In the genomic region with DNA sequence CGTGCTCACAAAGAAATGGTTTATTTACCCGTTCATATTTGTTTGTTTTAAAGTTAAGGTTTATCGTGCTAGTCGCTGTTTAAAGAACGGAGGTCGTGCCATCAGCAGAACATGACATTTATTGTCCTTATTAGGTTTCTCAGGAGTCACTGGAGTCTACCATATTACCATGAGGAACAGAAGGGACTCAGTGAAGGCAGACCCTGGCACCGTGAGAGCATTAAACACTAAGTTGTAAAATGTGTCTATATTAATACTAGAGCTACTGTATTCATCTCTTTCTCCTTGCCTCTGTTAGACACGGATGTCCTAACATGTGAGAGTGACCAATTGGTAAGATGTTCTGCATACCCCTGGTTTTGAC, we compare ENCODE assay signal across 9 mouse cellular contexts. TPM values are rescaled to one million over a fixed set of nuclear protein-coding genes. Genes with fewer than 3 reads are reported as not detected.
DNase-seq lines count a peak whose midpoint lies in the region; ATAC-seq and TF ChIP-seq lines count a peak whose summit lies in the region.
"Had no signal": no experiment of that assay in that cellular context is flagged by ENCODE, and none has a peak within 500 bp of the region (broad histone marks: within the 10 kb centered on the region; RNA-seq: fewer than 3 reads in every experiment).

No protein-coding gene starts in this region.

- peaks cover 27% of the 10 kb centered on the region for H3K36me3 ChIP-seq in forebrain, postnatal 0 days (ENCODE audit: insufficient read depth)
- peaks cover 20% of the 10 kb centered on the region for H3K36me3 ChIP-seq in lung, embryonic 16.5 days (ENCODE audit: control insufficient read depth, insufficient read depth, low read length)

- peak; percentile 35 for DNase-seq in layer of hippocampus, adult 11-12 months (ENCODE audit: low spot score)
- DNase-seq in layer of hippocampus, adult 8-10 months (ENCODE audit: low spot score in 2 of 2): no peak
- no peak for DNase-seq in forebrain, postnatal 0 days
- DNase-seq in testis, postnatal 10 days (ENCODE audit: low spot score): peak; percentile 50
- DNase-seq in right cerebral cortex, postnatal 25 days: no peak
- DNase-seq in cerebellum, adult 9-10 months: no peak

- H3K9me3 ChIP-seq in forebrain, postnatal 0 days (ENCODE audit: low read length): no peaks in the 10 kb centered on the region
- H3K9me3 ChIP-seq in lung, embryonic 16.5 days (ENCODE audit: control insufficient read depth, low read length): no peaks in the 10 kb centered on the region

- H3K4me2 ChIP-seq in forebrain, postnatal 0 days (ENCODE audit: low read depth): peak overlapping the region; percentile 55
- H3K4me2 ChIP-seq in lung, embryonic 16.5 days (ENCODE audit: low read depth, low read length): peak overlapping the region; percentile 91

- H3K4me3 ChIP-seq in brown adipose tissue, adult 24 weeks (ENCODE audit: insufficient read depth, low read depth, low read length): peak overlapping the region; percentile 92
- peak overlapping the region; percentile 81 for H3K4me3 ChIP-seq in forebrain, postnatal 0 days (ENCODE audit: low read depth, low read length)
- H3K4me3 ChIP-seq in lung, embryonic 16.5 days (ENCODE audit: low read length): peak overlapping the region; percentile 97

- peak overlapping the region; percentile 81 for H3K9ac ChIP-seq in forebrain, postnatal 0 days
- peak overlapping the region; percentile 94 for H3K9ac ChIP-seq in lung, embryonic 16.5 days (ENCODE audit: low read length)

- peak; percentile 44; the same call in 1 of the 2 replicates for ATAC-seq in forebrain, postnatal 0 days
- peak; percentile 44 for ATAC-seq in lung, embryonic 16.5 days (ENCODE audit: low read depth)

- H3K27me3 ChIP-seq in forebrain, postnatal 0 days (ENCODE audit: insufficient read depth, low read length): no peaks in the 10 kb centered on the region
- H3K27me3 ChIP-seq in lung, embryonic 16.5 days (ENCODE audit: control insufficient read depth, insufficient read depth, low read depth, low read length): no peaks in the 10 kb centered on the region; the same call in 1 of the 2 replicates

- peaks cover 2% of the 10 kb centered on the region for H3K4me1 ChIP-seq in brown adipose tissue, adult 24 weeks (ENCODE audit: control insufficient read depth, insufficient read depth, insufficient read length, low read length)
- no peaks in the 10 kb centered on the region for H3K4me1 ChIP-seq in forebrain, postnatal 0 days (ENCODE audit: insufficient read depth)
- peaks cover 5% of the 10 kb centered on the region; the same call in 1 of the 2 replicates for H3K4me1 ChIP-seq in lung, embryonic 16.5 days (replicated peaks; ENCODE audit: control insufficient read depth, insufficient read depth, low read length)

- TF ChIP-seq CTCF in forebrain, postnatal 0 days (IDR thresholded peaks at IDR 0.05; ENCODE audit: low read depth): no peak

- WGBS in forebrain, postnatal 0 days: 10% methylated on average over 8 of the region's 8 CpGs
- WGBS in lung, embryonic 16.5 days: 9% methylated on average over 8 of the region's 8 CpGs

- H3K27ac ChIP-seq in brown adipose tissue, adult 24 weeks (replicated peaks; ENCODE audit: low read depth, low read length): peak overlapping the region; percentile 44
- H3K27ac ChIP-seq in forebrain, postnatal 0 days (ENCODE audit: low read depth, low read length): peak overlapping the region; percentile 77
- peak overlapping the region; percentile 22; the same call in 1 of the 2 replicates for H3K27ac ChIP-seq in lung, embryonic 16.5 days (ENCODE audit: low read length)

RNA-seq across cellular contexts. Expression of a gene that starts 0.3 kb away (rescaled TPM):
- total RNA-seq in layer of hippocampus, adult 8-10 months (2022): 10 to 100 TPM; 45.8 to 52.3 (median 50.7) TPM
- polyA plus RNA-seq in brown adipose tissue, adult 24 weeks (2012; ENCODE audit: insufficient read depth, insufficient read length, missing spikeins): 14.5 and 16.7 TPM in 2 replicates
- 57.9 and 76.8 TPM in 2 replicates for total RNA-seq in forebrain, postnatal 0 days (2014; rRNA removed)
- 77.2 and 79.8 TPM in 2 replicates for polyA plus RNA-seq in forebrain, postnatal 0 days (2015; fragmentation: Nextera tagmentation; extraction: Ambion mirVana)
- polyA plus RNA-seq in lung, embryonic 16.5 days (2015; fragmentation: Nextera tagmentation; extraction: Ambion mirVana): 60.3 and 60.6 TPM in 2 replicates

RNA-seq across cellular contexts. Expression of a gene that starts 31.1 kb away (rescaled TPM):
- total RNA-seq in layer of hippocampus, adult 8-10 months (2022): not detected
- not detected in 2 replicates for polyA plus RNA-seq in brown adipose tissue, adult 24 weeks (2012; ENCODE audit: insufficient read depth, insufficient read length, missing spikeins)
- not detected in 2 replicates for total RNA-seq in forebrain, postnatal 0 days (2014; rRNA removed)
- polyA plus RNA-seq in forebrain, postnatal 0 days (2015; fragmentation: Nextera tagmentation; extraction: Ambion mirVana): 0.09 TPM in 1 of 2 replicates, not detected in the other
- not detected in 2 replicates for polyA plus RNA-seq in lung, embryonic 16.5 days (2015; fragmentation: Nextera tagmentation; extraction: Ambion mirVana)
- total RNA-seq: neutrophil, adult 5-6 weeks had no signal

RNA-seq across cellular contexts. Expression of a gene that starts 39.8 kb away (rescaled TPM):
- total RNA-seq in layer of hippocampus, adult 8-10 months (2022): not detected
- 87.9 and 175 TPM in 2 replicates for polyA plus RNA-seq in brown adipose tissue, adult 24 weeks (2012; ENCODE audit: insufficient read depth, insufficient read length, missing spikeins)
- total RNA-seq in forebrain, postnatal 0 days (2014; rRNA removed): 0.14 TPM in 1 of 2 replicates, not detected in the other
- polyA plus RNA-seq in forebrain, postnatal 0 days (2015; fragmentation: Nextera tagmentation; extraction: Ambion mirVana): 0.09 TPM in 1 of 2 replicates, not detected in the other
- polyA plus RNA-seq in lung, embryonic 16.5 days (2015; fragmentation: Nextera tagmentation; extraction: Ambion mirVana): 0.21 and 0.43 TPM in 2 replicates
- total RNA-seq: neutrophil, adult 5-6 weeks had no signal

Comparison
In these comparisons a context has a peak if more than half of its experiments do, and no peak if none do; other contexts are left out.
1. DNase-seq: peak in layer of hippocampus, adult 11-12 months (single experiment) and testis, postnatal 10 days (single experiment); none in layer of hippocampus, adult 8-10 months (0 of 2), forebrain, postnatal 0 days (single experiment), right cerebral cortex, postnatal 25 days (single experiment) and cerebellum, adult 9-10 months (single experiment).
2. H3K27ac ChIP-seq: peak in every context shown above with its lines; median percentile 77 in forebrain, postnatal 0 days; 44 in brown adipose tissue, adult 24 weeks; 22 in lung, embryonic 16.5 days.
3. RNA of a gene that starts 39.8 kb away (polyA plus RNA-seq): 87.9 to 175 TPM in brown adipose tissue, adult 24 weeks; 0.21 to 0.43 TPM in lung, embryonic 16.5 days and 0.09 TPM in forebrain, postnatal 0 days; every median in the first group is over 10 times any median in the second.
4. Peak in every context shown above with its lines, with median percentiles within 50 percentile points of each other: H3K4me3 ChIP-seq.